Mouse (Mus musculus) megakaryocyte progenitor cell, adult 5-6 weeks (primary cell): Measurements from ENCODE around the gene 1700012P22Rik. TPM values are rescaled to one million over a fixed set of nuclear protein-coding genes. Genes with fewer than 3 reads are reported as not detected.

ENCODE experiments used
- ATAC-seq: replicated peaks from 2 replicates; pipeline ENCODE4 v1.8.0; 2016; ENCODE audit warnings: mild to moderate bottlenecking, moderate TSS enrichment, inconsistent platforms; ENCODE audit not compliant: poor library complexity
- total RNA-seq, 2 experiments: library from RNA; stranded (forward) in 1 of 2; stranded (reverse) in 1 of 2; fragments of 157-497, 149-512 nt in 1 of 2; fragments of 200-1000 nt in 1 of 2; gene quantifications; 2 replicates each; pipeline versions ENCODE4 v1.2.3 to v1.2.4; 2015 to 2017

Gene 1700012P22Rik
- not detected in 2 replicates for total RNA-seq (2015)
- total RNA-seq (2017) = not detected in 2 replicates

DNA sequence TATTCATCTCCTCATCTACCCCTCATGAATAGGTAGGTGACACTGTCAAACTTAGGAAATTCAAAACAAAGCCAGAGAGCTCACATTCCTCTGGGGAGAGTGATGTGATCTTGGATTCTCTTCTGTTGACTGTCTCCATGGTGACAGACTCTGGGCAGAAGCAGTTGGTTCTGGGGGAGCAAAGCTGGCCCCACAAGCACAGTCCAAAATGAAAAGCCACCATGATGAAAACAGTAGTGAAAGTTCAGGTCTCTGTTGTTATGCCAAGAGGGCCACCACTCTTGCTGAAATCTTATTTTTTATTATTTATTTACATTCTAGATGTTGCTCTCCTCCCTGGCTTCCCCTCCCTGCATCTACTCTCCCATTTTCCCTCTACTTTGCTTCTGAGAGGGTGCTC is at the start of gene 1700012P22Rik:
Gene 1700012P22Rik, minus strand, starts transcription at position 101 of the 400 bp plus-strand sequence.
- no peak for ATAC-seq

DNA sequence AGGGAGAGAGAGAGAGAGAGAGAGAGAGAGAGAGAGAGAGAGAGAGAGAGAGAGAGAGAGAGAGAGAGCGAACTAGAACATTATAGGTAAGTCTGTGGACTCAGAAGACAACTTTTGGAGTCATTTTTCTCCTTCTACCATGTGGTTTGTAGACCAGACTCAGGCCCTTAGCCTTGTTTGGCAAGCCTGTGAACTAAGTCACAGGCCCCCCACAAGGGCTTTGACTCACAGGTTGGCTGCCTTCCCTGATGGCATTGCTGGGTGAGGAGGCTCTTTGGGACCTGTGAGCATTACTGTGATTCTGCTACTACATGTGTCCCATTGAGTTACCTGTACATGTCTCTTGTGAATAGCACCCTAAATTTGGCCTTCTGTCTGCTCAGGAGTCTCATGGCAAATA is 29.5 kb upstream of the 1700012P22Rik start:
- no peak for ATAC-seq

DNA sequence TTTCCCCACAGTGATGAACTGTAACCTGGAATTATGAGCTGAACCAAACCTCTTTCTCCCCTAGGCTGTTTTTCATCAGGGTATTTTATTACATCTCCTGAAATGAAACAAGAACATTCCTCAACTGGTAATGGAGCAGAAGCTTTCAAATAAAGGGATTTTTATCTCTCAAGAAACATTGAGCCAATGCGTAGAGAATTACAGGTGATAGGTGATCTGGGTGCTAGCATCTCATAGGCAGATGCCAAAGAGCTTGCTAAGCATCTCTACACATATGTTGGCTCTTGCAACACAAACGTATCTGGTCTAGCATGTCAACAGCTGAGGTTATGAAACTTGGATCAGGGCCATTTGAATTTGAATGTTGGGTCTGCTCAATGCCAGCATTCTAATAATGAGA is 26.6 kb upstream of the 1700012P22Rik start:
- ATAC-seq = no peak

DNA sequence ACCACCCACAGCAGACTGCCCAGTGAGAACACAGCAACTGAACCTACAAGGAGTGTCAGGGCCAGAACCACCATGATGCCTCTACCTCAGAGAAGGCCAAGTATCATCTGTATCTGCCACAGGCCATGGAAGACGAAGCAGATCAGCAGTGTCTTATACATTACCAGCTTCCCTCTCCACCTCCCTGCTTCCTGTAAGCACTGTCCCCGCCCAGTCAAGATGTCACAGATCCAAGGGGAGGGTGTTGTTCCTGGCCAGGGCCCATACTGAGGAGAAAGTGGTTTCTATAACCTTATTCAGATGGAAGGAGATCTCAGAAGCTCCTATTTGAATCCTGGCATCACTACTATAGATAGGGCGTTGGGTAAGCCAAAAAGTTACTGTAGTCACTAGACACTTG is 25.1 kb upstream of the 1700012P22Rik start, which contains the start of gene Aadacl3:
Gene Aadacl3, minus strand, starts transcription at position 101 of the 400 bp plus-strand sequence.
- no peak for ATAC-seq

DNA sequence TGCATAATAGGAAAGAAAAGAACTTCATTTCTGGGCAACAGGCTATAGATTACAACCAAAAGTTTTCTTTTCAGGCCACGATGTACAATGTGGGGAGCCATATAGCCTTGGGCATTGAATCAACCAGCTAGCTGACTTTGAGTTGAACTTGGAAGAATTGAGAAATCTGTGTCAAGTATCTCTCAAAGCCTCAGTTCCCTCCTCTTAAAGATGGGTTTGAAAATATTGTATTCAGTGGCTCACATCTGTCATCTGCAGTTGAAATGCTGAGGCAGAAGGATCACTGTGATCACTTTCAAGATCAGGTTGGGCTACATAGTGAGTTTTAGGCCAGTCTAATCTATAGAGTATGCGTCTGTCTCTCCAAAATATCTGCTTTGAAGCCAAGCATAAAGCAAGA is 14.6 kb upstream of the 1700012P22Rik start, which contains the start of gene Gm9944:
Gene Gm9944, minus strand, starts transcription at position 101 of the 400 bp plus-strand sequence.
- no peak for ATAC-seq

DNA sequence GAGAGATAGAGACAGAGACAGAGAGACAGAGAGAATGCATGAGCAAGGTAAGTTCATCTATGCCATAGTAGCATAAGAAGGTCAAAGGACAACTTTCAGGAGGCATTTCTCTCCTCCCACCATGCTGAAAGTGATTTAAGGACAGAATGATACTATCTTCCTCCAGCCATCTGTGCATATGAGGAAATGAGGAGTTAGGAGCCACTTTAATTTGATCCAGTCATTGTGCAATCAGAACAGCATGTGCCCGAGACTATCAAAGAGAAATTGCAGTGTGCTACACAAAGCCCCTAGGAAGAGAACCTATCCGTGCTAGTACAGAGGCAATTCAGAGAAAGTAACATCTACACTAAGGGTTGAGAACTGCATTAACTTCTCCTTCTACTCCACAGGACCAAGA is 10.0 kb upstream of the 1700012P22Rik start:
- peak; percentile 92 for ATAC-seq

DNA sequence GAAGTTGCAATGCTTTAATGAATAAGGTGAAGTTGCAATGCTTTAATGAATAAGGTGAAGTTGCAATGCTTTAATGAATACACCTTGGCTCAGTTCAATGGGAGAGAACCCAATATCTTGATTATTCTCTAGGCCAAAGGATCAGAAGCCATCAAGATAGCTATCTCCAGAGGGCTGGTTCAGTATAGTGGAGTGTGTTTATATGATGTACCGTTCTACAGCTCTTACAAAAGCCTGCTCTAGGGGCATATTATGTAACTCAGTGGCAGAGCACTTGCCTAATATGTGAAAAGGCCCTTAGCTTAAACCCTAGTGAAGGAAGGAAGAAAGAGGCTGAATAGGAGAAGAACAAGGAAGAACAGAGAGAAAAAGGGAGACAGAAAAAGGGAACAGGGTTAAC is 3.0 kb upstream of the 1700012P22Rik start:
- peak; percentile 77 for ATAC-seq

DNA sequence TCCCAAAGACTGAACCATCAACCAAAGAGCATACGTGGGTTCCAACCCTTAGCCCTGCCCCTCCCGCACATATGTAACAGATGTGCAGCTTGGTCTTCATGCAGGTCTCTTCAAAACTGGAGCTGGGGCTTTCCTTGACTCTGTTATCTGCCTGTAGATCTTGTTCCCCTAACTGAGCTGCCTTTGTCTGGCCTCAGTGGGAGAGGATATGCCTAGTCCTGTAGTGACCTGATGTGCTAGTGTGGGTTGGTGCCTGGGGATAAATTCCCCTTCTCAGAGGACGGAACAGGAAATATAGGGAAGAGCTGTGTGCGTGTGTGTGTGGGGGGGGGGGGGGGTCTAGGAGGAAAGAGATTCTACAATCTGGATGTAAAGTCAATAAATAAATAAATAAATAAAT is 2.5 kb upstream of the 1700012P22Rik start:
- no peak for ATAC-seq

DNA sequence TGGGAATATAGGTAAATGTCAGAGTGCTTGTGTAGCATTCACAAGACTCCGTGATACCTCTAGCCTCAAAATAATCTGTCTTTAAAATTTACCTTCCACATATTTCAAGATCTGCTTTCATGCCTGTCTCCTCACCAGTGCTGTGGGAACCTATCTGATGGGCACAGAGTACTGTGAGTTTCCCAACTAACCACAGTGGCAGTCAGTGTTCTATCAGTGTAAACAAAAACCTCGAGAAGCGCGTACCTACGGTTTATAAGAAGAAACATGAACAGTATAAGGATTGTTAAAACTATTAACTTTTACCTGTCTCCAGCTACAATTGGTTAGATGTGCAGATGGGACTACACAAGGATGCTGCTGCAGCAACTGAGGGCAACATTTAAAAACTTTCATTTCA is 5.4 kb downstream of the 1700012P22Rik start:
- ATAC-seq = no peak

DNA sequence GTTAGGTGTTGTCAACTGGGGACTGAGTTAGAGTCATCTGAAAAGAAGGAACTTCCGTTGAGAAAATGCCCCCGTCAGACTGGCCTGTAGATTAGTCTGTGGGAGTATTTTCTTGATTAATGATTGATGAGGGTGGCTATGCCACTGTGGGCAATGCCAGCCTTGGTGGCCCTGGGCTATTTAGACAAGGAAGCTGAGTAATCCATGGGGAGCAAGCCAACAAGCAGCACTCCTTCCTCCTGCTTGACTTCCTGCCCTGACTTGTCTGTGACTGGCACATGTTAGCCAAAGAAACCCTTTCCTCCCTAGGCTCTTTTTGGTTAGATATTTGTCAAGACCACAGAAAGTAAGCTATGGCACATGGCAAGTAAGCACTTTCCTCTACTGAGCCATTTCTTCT is 7.8 kb downstream of the 1700012P22Rik start:
- no peak for ATAC-seq

DNA sequence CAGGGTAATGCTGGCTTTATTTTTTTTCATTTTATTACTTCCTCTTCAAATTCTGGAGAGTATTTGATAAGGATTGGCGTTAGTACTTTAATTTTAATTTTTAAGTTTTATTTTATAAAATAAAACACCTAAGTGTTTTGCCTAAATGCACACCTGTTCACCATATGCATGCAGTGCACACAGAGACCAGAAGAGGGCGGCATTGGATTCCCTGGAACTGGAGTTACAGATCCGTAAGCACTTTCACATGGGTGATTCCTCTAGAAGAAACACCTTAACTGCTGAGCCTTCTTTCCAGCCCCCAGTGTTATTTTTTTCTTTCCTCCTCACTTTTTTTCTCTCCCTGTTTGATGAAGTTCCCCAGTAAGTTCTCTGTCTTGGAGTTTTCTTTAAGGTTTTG is 9.7 kb downstream of the 1700012P22Rik start:
- peak; percentile 86 for ATAC-seq

DNA sequence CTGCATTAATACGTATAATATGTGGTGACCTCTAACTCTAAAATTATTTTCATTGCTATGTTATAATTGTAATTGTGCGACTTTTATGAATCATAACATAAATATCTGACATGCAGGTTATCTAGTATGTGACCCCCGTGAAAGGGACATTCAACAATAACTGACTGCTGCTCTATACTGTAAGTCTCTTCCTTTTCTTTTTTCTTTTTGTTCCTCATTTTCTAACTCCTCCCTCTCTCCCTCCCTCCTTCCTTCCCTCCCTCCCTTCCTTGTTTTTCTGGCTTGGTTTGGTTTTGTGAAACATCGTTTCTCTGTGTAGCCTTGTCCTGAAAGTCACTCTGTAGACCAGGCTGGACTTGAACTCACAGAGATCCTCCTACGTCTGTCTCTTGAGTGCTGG is 14.0 kb downstream of the 1700012P22Rik start:
- ATAC-seq = peak; percentile 56

DNA sequence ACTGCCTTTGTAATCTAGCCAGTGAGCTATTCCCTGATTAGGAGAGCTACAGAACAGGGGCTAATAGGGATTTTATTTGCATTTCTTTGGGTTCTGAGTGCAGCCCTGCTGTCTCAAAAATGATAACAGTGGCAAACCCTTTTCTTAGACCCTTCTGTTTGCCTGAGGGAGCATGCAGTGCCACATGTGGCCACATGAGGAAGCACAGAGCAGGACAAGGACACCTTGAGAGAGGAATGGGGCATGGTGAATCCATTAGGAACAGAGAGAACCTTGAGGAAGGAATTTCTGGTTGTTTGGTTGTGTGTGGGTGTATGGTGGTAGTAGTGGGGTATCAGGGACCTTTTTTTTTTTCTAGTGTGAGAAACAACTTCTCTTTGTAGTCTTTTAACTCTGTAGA is 17.9 kb downstream of the 1700012P22Rik start:
- ATAC-seq = peak; percentile 86

DNA sequence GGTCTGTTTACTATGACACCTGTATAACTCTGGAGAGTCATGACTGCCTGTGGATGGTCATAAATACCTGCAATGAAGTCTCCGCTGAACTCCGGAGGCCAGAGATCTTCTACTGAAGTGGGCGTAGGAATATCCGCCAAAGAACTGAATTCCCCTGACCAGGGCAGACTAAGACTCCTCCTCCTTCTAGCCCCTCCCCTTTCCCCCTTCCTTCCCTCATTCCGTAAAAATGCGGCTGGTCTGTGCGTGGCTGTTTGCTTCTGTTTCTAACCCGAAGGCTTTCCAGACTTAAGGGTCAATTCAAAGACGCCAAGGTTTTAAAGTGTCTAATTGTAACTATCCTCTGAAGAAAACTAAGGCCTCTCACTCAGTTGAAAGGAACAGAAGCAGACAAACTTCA is 30.3 kb downstream of the 1700012P22Rik start, which contains the start of gene Pramef12:
Gene Pramef12, minus strand, starts transcription at position 175 of the 400 bp plus-strand sequence.
- no peak for ATAC-seq

DNA sequence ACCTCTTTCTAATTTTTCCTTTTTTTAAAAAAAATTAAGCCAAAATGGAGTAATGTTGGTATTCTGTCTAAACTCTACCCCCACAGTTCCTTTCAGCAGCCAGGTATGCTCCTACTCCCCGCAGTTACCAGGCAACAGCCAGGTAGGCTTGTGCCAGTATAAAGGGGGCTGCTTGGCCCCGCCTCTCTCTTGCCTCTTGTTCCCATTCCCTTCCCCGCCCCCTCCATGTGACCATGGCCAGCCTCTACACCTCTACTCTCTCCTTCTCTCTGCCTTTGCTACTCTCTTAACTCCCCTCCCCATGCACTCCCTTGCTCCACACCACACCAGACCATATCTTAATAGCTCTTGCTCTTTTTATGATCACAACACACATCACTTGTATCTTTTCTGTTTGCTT is 32.3 kb downstream of the 1700012P22Rik start:
- no peak for ATAC-seq

DNA sequence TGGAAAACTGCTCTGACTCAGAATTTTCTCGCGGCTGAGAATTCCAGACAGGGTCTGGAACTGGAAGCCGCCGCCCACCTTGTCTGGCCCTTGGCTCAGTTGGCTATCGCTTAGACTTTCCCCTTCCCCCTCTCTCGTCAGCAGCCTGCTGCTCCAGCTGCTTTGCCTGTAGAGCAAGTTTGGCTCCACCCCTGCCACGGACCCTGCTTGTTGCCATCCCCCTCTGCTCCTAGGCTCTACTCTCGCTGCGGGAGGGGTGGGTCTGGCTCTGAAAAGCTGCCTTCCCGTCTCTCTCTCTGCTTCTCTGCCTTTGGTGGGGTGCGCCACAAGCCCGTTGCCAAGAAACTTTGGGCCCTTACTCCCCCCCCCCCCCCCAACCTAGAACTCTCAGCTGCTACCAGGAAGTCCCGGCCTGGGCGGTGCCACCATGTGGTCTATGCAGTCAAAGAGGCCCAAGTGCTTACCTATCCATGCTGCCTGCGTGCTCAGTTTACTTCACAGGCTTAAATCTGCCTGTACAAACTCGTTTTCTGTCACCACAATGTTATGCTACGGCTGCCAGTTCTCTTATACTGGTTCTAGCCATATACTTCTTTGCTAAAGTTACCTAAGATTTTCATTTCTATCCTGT is 34.0 kb downstream of the 1700012P22Rik start:
- peak; percentile 81 for ATAC-seq

DNA sequence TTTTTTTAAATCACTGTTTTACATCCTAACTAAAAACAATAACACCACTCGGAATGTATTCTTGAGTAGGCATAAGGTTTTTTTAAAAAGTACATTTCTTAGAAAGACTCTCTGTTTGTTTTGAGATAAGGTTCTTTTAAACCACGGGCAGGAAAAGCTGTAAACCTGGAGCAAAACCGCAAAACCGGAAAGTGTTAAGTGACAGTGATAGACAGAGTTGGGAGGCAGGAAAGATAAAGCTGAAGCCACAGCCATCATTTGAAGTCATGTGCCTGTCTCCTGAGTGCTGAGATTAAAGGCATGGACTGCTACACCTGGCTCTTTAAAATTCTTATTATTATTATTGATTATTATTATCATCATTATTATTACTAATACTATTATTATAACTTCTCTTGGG is 35.9 kb downstream of the 1700012P22Rik start:
- ATAC-seq = peak; percentile 51

DNA sequence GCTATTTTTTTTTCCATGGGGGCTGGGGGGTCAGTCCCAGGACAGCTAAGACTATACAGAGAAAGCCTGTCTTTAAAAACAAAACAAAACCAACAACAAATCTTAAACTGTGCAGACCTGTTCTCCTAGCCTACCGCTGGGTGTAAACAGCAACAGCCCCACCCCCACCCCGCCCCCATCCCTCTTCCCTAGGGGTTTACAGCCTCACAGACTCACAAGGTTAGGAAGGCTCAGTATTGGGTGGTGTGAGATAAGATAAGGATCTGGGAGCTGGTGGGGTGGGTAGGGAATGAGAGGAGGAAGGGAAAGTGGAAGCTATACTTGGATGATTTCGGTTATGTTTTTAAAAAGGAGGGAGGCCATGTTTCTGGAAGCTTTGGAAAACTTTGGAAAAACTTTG is 42.3 kb downstream of the 1700012P22Rik start:
- ATAC-seq = no peak

DNA sequence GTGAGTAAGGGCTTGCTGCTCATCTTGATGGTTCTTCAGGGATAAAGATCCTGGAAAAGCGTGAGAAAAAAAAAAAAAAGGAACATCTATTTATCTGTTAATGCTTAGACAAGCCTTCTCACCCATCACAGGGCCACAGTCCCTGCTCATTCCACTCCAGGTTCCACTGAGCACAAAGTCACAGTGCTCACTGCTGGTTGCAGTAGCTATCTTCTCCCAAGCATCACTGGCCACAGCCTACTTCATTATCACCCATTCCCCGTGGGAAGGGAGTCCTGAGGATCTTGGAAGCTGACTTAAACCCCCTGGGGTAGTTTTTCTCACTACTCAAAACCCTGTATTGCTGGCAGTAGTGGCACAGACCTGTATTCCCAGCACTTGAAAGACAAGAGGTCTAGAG is 60.7 kb downstream of the 1700012P22Rik start, which contains the start of gene Pramef20:
Gene Pramef20, minus strand, starts transcription at position 23 of the 400 bp plus-strand sequence.
- no peak for ATAC-seq
